Mouse (Mus musculus) olfactory bulb, adult 2 months (tissue): ENCODE measurements around the gene Zfp280c.

Experiments
- CTCF ChIP-seq: fragments of 200-500 bp; IDR thresholded peaks from 2 replicates; pipeline ENCODE4 v1.5.1; 2012; ENCODE audit warnings: low read depth, mild to moderate bottlenecking, low read length, moderate library complexity; ENCODE audit not compliant: insufficient read depth
- POLR2A ChIP-seq: fragments of 200-500 bp; IDR thresholded peaks from 2 replicates; pipeline ENCODE4 v1.6.1; 2012; ENCODE audit warnings: mild to moderate bottlenecking, low read depth, low read length, moderate library complexity; ENCODE audit not compliant: insufficient read depth

- no peak for TF ChIP-seq CTCF
- TF ChIP-seq POLR2A, result no peak; the same call in 1 of the 2 replicates
Measured at GRCm38 (mm10) chrX:48518808-48519548, 75.3 kb downstream of the Zfp280c start, which contains the start of gene Rab33a.
